Mouse (Mus musculus): ENCODE data around the gene Thoc6. TPM values are rescaled to one million over a fixed set of nuclear protein-coding genes. Genes with fewer than 3 reads are reported as not detected.

Gene Thoc6
- polyA plus RNA-seq, 1 experiment: 10.0 TPM

GRCm38 (mm10) chr17:23672761-23673160 lies 921 bp downstream of the Thoc6 start:
- Histone ChIP-seq H3K36me3 (ENCODE audit: control insufficient read depth) (peaks cover 32% of the 10 kb centered on the region), H3K27me3 (ENCODE audit: control insufficient read depth) (peaks cover 27% of the 10 kb centered on the region), H3K9me3 (ENCODE audit: control insufficient read depth, low read length) (no peaks in the 10 kb centered on the region), H3K4me1 (ENCODE audit: control insufficient read depth) (peaks cover 54% of the 10 kb centered on the region), H3K4me3 (replicated peaks) (peak overlapping the region; percentile 76)
- no peak for TF ChIP-seq TAL1 (IDR thresholded peaks at IDR 0.05; ENCODE audit: low read length)
- TF ChIP-seq GATA1 (IDR thresholded peaks at IDR 0.05; ENCODE audit: low read length): no peak

GRCm38 (mm10) chr17:23671519-23671918 lies 2.2 kb downstream of the Thoc6 start:
- no peak for TF ChIP-seq GATA1 (IDR thresholded peaks at IDR 0.05; ENCODE audit: low read length)
- TF ChIP-seq TAL1 (IDR thresholded peaks at IDR 0.05; ENCODE audit: low read length): no peak
- H3K9me3 ChIP-seq (ENCODE audit: control insufficient read depth, low read length): no peaks in the 10 kb centered on the region
- H3K4me3 ChIP-seq (replicated peaks): no peak overlapping the region
- peaks cover 42% of the 10 kb centered on the region for H3K4me1 ChIP-seq (ENCODE audit: control insufficient read depth)
- H3K36me3 ChIP-seq (ENCODE audit: control insufficient read depth): peaks cover 43% of the 10 kb centered on the region
- H3K27me3 ChIP-seq (ENCODE audit: control insufficient read depth): peaks cover 15% of the 10 kb centered on the region

GRCm38 (mm10) chr17:23670516-23671074 lies 3.1 kb downstream of the Thoc6 start:
- Histone ChIP-seq H3K4me3 (replicated peaks) (no peak overlapping the region), H3K27me3 (ENCODE audit: control insufficient read depth) (peaks cover 5% of the 10 kb centered on the region), H3K9me3 (ENCODE audit: control insufficient read depth, low read length) (no peaks in the 10 kb centered on the region), H3K36me3 (ENCODE audit: control insufficient read depth) (peaks cover 46% of the 10 kb centered on the region), H3K4me1 (ENCODE audit: control insufficient read depth) (peaks cover 33% of the 10 kb centered on the region)
- TF ChIP-seq TAL1 (IDR thresholded peaks at IDR 0.05; ENCODE audit: low read length): no peak
- no peak for TF ChIP-seq GATA1 (IDR thresholded peaks at IDR 0.05; ENCODE audit: low read length)

GRCm38 (mm10) chr17:23665511-23665910 lies 8.2 kb downstream of the Thoc6 start:
- H3K4me3 ChIP-seq (replicated peaks): no peak overlapping the region
- no peaks in the 10 kb centered on the region for H3K9me3 ChIP-seq (ENCODE audit: control insufficient read depth, low read length)
- peaks cover 40% of the 10 kb centered on the region for H3K36me3 ChIP-seq (ENCODE audit: control insufficient read depth)
- H3K27me3 ChIP-seq (ENCODE audit: control insufficient read depth): peaks cover 31% of the 10 kb centered on the region
- peaks cover 1% of the 10 kb centered on the region; the same call in 1 of the 2 replicates for H3K4me1 ChIP-seq (ENCODE audit: control insufficient read depth)
- no peak for TF ChIP-seq GATA1 (IDR thresholded peaks at IDR 0.05; ENCODE audit: low read length)
- no peak for TF ChIP-seq TAL1 (IDR thresholded peaks at IDR 0.05; ENCODE audit: low read length)

- peaks cover 40% of the 10 kb centered on the region for H3K27me3 ChIP-seq (ENCODE audit: control insufficient read depth)
- H3K4me1 ChIP-seq (ENCODE audit: control insufficient read depth): peaks cover 4% of the 10 kb centered on the region
- no peak overlapping the region for H3K4me3 ChIP-seq (replicated peaks)
- H3K36me3 ChIP-seq (ENCODE audit: control insufficient read depth): peaks cover 30% of the 10 kb centered on the region
- H3K9me3 ChIP-seq (ENCODE audit: control insufficient read depth, low read length): no peaks in the 10 kb centered on the region
- TF ChIP-seq GATA1 (IDR thresholded peaks at IDR 0.05; ENCODE audit: low read length): no peak
- no peak for TF ChIP-seq TAL1 (IDR thresholded peaks at IDR 0.05; ENCODE audit: low read length)
Measured at GRCm38 (mm10) chr17:23664556-23665021, 9.1 kb downstream of the Thoc6 start.

DNA sequence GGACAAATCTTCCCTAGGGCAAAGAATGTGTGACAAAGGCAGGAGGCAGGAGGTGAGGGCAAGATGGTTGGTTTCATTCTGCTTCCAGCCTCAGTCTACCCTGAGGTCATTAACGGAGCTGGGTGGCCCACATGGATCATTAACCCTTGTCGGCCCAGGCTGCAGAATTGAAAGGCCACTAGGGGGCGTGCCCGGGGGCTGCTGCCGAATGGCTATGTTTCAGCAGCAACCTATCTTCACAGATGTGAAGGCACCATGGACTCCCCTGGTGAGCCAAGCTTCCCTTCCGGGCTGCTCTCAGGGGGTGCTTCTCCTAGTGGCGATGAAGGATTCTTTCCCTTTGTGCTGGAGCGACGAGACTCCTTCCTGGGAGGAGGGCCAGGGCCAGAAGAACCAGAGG lies 12.2 kb downstream of the Thoc6 start:
- TF ChIP-seq GATA1 (IDR thresholded peaks at IDR 0.05; ENCODE audit: low read length) (no peak), TAL1 (IDR thresholded peaks at IDR 0.05; ENCODE audit: low read length) (no peak)
- no peaks in the 10 kb centered on the region for H3K9me3 ChIP-seq (ENCODE audit: control insufficient read depth, low read length)
- peaks cover 4% of the 10 kb centered on the region for H3K4me1 ChIP-seq (ENCODE audit: control insufficient read depth)
- peaks cover 50% of the 10 kb centered on the region for H3K27me3 ChIP-seq (ENCODE audit: control insufficient read depth)
- peaks cover 3% of the 10 kb centered on the region for H3K36me3 ChIP-seq (ENCODE audit: control insufficient read depth)
- no peak overlapping the region for H3K4me3 ChIP-seq (replicated peaks)

DNA sequence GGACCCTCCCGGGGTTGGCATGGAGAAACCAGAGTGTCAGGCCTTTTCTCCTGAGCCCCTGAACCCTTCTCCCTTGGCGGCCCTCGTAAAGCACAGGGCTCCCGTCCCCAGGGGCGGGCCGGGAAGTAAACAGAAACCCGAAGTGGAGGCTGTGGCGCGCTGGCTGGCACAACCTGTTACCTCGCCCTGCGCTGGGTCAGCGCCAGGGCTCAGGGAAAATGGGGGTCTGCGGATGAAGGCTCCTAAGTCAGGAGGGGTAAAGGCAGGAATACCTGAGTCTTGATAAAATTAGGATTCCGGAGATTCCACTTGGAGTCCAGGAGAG lies 12.8 kb downstream of the Thoc6 start:
- Histone ChIP-seq H3K27me3 (ENCODE audit: control insufficient read depth) (peaks cover 50% of the 10 kb centered on the region), H3K4me3 (replicated peaks) (no peak overlapping the region), H3K4me1 (ENCODE audit: control insufficient read depth) (peaks cover 4% of the 10 kb centered on the region), H3K36me3 (ENCODE audit: control insufficient read depth) (no peaks in the 10 kb centered on the region), H3K9me3 (ENCODE audit: control insufficient read depth, low read length) (no peaks in the 10 kb centered on the region)
- no peak for TF ChIP-seq TAL1 (IDR thresholded peaks at IDR 0.05; ENCODE audit: low read length)
- TF ChIP-seq GATA1 (IDR thresholded peaks at IDR 0.05; ENCODE audit: low read length): no peak

- no peak within 1 kb of the TSS for H3K4me3 ChIP-seq (replicated peaks)
- peaks cover 50% of the 10 kb centered on the region for H3K27me3 ChIP-seq (ENCODE audit: control insufficient read depth)
- no peaks in the 10 kb centered on the region for H3K36me3 ChIP-seq (ENCODE audit: control insufficient read depth)
- H3K4me1 ChIP-seq (ENCODE audit: control insufficient read depth): peaks cover 4% of the 10 kb centered on the region
- H3K9me3 ChIP-seq (ENCODE audit: control insufficient read depth, low read length): no peaks in the 10 kb centered on the region
- no peak for TF ChIP-seq TAL1 (IDR thresholded peaks at IDR 0.05; ENCODE audit: low read length)
- no peak for TF ChIP-seq GATA1 (IDR thresholded peaks at IDR 0.05; ENCODE audit: low read length)
Measured at GRCm38 (mm10) chr17:23660117-23660875, 13.4 kb downstream of the Thoc6 start, which contains the start of gene Bicdl2. Gene Bicdl2 (plus strand): TSS chr17:23660506.

DNA sequence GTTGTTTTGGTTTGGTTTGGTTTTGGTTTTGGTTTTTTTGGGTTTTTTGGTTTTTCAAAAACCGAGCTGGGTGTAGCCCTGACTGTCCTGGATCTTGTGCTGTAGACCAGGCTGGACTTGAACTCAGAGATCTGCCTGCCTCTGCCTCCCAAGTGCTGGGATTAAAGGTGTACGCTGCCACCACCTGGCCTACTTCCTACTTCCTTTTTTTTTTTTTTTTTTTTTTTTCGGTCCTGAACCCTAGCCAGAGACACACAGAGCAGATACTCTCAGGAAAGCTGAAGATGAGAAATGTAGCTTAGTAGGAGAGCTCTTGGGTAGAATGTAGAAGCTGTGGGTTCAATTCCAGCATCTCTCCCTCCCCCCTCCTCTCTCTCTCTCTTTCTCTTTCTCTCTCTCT lies 15.2 kb downstream of the Thoc6 start:
- Histone ChIP-seq H3K4me1 (ENCODE audit: control insufficient read depth) (peaks cover 4% of the 10 kb centered on the region), H3K27me3 (ENCODE audit: control insufficient read depth) (peaks cover 46% of the 10 kb centered on the region), H3K9me3 (ENCODE audit: control insufficient read depth, low read length) (no peaks in the 10 kb centered on the region), H3K36me3 (ENCODE audit: control insufficient read depth) (no peaks in the 10 kb centered on the region), H3K4me3 (replicated peaks) (no peak overlapping the region)
- TF ChIP-seq TAL1 (IDR thresholded peaks at IDR 0.05; ENCODE audit: low read length): no peak
- TF ChIP-seq GATA1 (IDR thresholded peaks at IDR 0.05; ENCODE audit: low read length): no peak
